Comparison of ENCODE assay signal across 11 mouse cellular contexts in the genomic region with DNA sequence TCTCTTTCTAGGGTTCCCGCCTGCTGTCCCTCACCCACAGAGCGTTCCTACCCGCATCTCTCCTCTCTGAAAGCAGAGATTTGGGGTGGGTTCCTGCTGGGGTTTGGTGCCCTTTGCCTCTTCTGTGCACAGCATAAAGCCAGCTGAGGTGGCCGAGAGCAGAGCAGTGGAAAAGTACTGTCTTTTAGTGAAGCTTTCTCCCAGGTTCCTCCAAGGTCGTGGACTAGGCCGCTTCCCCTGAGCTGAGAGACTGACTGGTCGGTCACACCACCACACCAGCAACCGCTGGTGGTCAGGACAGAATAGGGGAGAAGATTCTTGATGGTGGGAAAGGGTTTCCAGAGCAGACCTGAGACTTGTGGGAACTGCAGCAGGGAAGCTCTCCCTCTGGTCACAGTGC. TPM values are rescaled to one million over a fixed set of nuclear protein-coding genes. Genes with fewer than 3 reads are reported as not detected.
A peak's percentile ranks its signal among the peaks of the same experiment; 100 is the strongest.
DNase-seq lines count a peak whose midpoint lies in the region; ATAC-seq and TF ChIP-seq lines count a peak whose summit lies in the region.
"Had no signal": no experiment of that assay in that cellular context is flagged by ENCODE, and none has a peak within 500 bp of the region (broad histone marks: within the 10 kb centered on the region; RNA-seq: fewer than 3 reads in every experiment).

No protein-coding gene starts in this region.

- peaks cover 21% of the 10 kb centered on the region for H3K4me1 ChIP-seq in heart, embryonic 13.5 days
- no peaks in the 10 kb centered on the region for H3K4me1 ChIP-seq in ES-E14 (ENCODE audit: control insufficient read depth in 2 of 2, insufficient read depth in 2 of 2, low read length in 2 of 2, poor library complexity in 1 of 2)
- no peaks in the 10 kb centered on the region for H3K4me1 ChIP-seq in forebrain, embryonic 14.5 days (ENCODE audit: control insufficient read depth, insufficient read depth, low read length)
- H3K4me1 ChIP-seq in limb, embryonic 15.5 days, result peaks cover 20% of the 10 kb centered on the region

- peak overlapping the region; percentile 52 for H3K4me3 ChIP-seq in heart, embryonic 13.5 days
- peak overlapping the region; percentile 35 to 68; a peak in 3 of 4 replicates for H3K4me3 ChIP-seq in ES-E14 (ENCODE audit: insufficient read depth in 1 of 2, low read depth in 1 of 2, low read length in 2 of 2, poor library complexity in 1 of 2, severe bottlenecking in 1 of 2)
- H3K4me3 ChIP-seq in forebrain, embryonic 14.5 days (ENCODE audit: low read depth, low read length), result peak overlapping the region; percentile 34
- H3K4me3 ChIP-seq in limb, embryonic 15.5 days, result peak overlapping the region; percentile 39

- 7% methylated on average over 8 of the region's 8 CpGs for WGBS in heart, embryonic 13.5 days
- WGBS in forebrain, embryonic 14.5 days, result 4% methylated on average over 8 of the region's 8 CpGs
- 4% methylated on average over 8 of the region's 8 CpGs for WGBS in limb, embryonic 15.5 days

- ATAC-seq in heart, embryonic 13.5 days (ENCODE audit: extremely low read depth, insufficient number of reproducible peaks, low FRiP score, low TSS enrichment), result no peak
- no peak for ATAC-seq in forebrain, embryonic 14.5 days
- no peak for ATAC-seq in limb, embryonic 15.5 days (ENCODE audit: insufficient number of reproducible peaks, low FRiP score, low TSS enrichment, low read depth)
- ATAC-seq in megakaryocyte progenitor cell, adult 5-6 weeks (replicated peaks; ENCODE audit: poor library complexity), result no peak

- in situ Hi-C loops in ES-E14 (cut with MboI; ENCODE audit: low sequenced_read_pairs in 2 of 2, unreplicated experiment in 2 of 2), result no loop called here

- H3K27ac ChIP-seq in heart, embryonic 13.5 days (replicated peaks), result no peak overlapping the region
- H3K27ac ChIP-seq in ES-E14 (ENCODE audit: insufficient read depth, low read depth, low read length, poor library complexity, severe bottlenecking), result no peak overlapping the region
- no peak overlapping the region for H3K27ac ChIP-seq in forebrain, embryonic 14.5 days (ENCODE audit: low read depth, low read length)
- no peak overlapping the region for H3K27ac ChIP-seq in limb, embryonic 15.5 days

- H3K9ac ChIP-seq in heart, embryonic 13.5 days, result 0 out of 2 replicates have a peak overlapping the region, but pooled peaks have one; percentile 28
- H3K9ac ChIP-seq in ES-E14 (ENCODE audit: insufficient read depth, low read depth, low read length, poor library complexity, severe bottlenecking), result no peak overlapping the region
- no peak overlapping the region; the same call in 1 of the 2 replicates for H3K9ac ChIP-seq in forebrain, embryonic 14.5 days (ENCODE audit: low read length)
- H3K9ac ChIP-seq in limb, embryonic 15.5 days, result no peak overlapping the region

- H3K27me3 ChIP-seq in heart, embryonic 13.5 days (replicated peaks), result peaks cover 100% of the 10 kb centered on the region
- H3K27me3 ChIP-seq in forebrain, embryonic 14.5 days (replicated peaks; ENCODE audit: control insufficient read depth, insufficient read depth, low read length), result peaks cover 53% of the 10 kb centered on the region
- peaks cover 85% of the 10 kb centered on the region for H3K27me3 ChIP-seq in limb, embryonic 15.5 days

- H3K9me3 ChIP-seq in heart, embryonic 13.5 days, result no peaks in the 10 kb centered on the region
- H3K9me3 ChIP-seq in ES-E14 (ENCODE audit: control insufficient read depth, insufficient read depth, low read depth, low read length), result no peaks in the 10 kb centered on the region
- no peaks in the 10 kb centered on the region for H3K9me3 ChIP-seq in forebrain, embryonic 14.5 days (replicated peaks; ENCODE audit: control insufficient read depth, low read length)
- no peaks in the 10 kb centered on the region for H3K9me3 ChIP-seq in limb, embryonic 15.5 days

- DNase-seq in heart, adult 18-20 months, result no peak
- no peak for DNase-seq in ES-E14 (ENCODE audit: low read depth, low spot score)
- no peak for DNase-seq in forebrain, embryonic 14.5 days (ENCODE audit: low spot score)
- DNase-seq in adipocyte (ENCODE audit: low spot score), result no peak
- DNase-seq in urinary bladder, postnatal 25 days (ENCODE audit: low spot score), result no peak
- DNase-seq: gastrocnemius, postnatal 25 days had no signal

- H3K36me3 ChIP-seq in heart, embryonic 13.5 days, result no peaks in the 10 kb centered on the region
- H3K36me3 ChIP-seq in ES-E14 (ENCODE audit: control insufficient read depth, insufficient read depth, low read length, poor library complexity, severe bottlenecking), result no peaks in the 10 kb centered on the region
- no peaks in the 10 kb centered on the region for H3K36me3 ChIP-seq in forebrain, embryonic 14.5 days (ENCODE audit: control insufficient read depth, insufficient read depth, low read length)
- H3K36me3 ChIP-seq in limb, embryonic 15.5 days, result no peaks in the 10 kb centered on the region

- H3K4me2 ChIP-seq in heart, embryonic 13.5 days, result peak overlapping the region; percentile 76
- peak overlapping the region; percentile 61 for H3K4me2 ChIP-seq in forebrain, embryonic 14.5 days (ENCODE audit: low read length)
- peak overlapping the region; percentile 79 for H3K4me2 ChIP-seq in limb, embryonic 15.5 days

TF ChIP-seq in ES-E14, 5 proteins besides CTCF, POLR2A, EP300 and RAD21:
- TF ChIP-seq HCFC1 (IDR thresholded peaks at IDR 0.05; ENCODE audit: borderline replicate concordance, insufficient read depth, low read length) (no peak), ZC3H11A (IDR thresholded peaks at IDR 0.05; ENCODE audit: borderline replicate concordance, low read depth, low read length) (no peak), ZNF384 (IDR thresholded peaks at IDR 0.05; ENCODE audit: low read depth, low read length) (no peak), CHD2 (IDR thresholded peaks at IDR 0.05; ENCODE audit: low read depth, low read length) (no peak), MAFK (IDR thresholded peaks at IDR 0.05; ENCODE audit: insufficient read depth, low read depth, low read length) (no peak)

RNA-seq across cellular contexts. Expression of a gene that starts 0.4 kb away (rescaled TPM):
- not detected in 2 replicates for polyA plus RNA-seq in heart, embryonic 13.5 days (2015; fragmentation: Nextera tagmentation; extraction: Ambion mirVana)
- not detected for total RNA-seq in heart, adult 18-20 months (2021)
- 0.69 and 0.89 TPM in 2 replicates for total RNA-seq in ES-E14 (2012; rRNA removed)
- polyA plus RNA-seq in forebrain, embryonic 14.5 days (2014; fragmentation: Nextera tagmentation; extraction: Ambion mirVana), result 1.8 and 4.8 TPM in 2 replicates
- polyA plus RNA-seq in limb, embryonic 15.5 days (2015; fragmentation: Nextera tagmentation; extraction: Ambion mirVana), result 0.09 and 0.12 TPM in 2 replicates
- total RNA-seq in megakaryocyte progenitor cell, adult 5-6 weeks (2015), result not detected in 2 replicates
- total RNA-seq in megakaryocyte progenitor cell, adult 5-6 weeks (2017), result not detected in 2 replicates
- total RNA-seq: CH12.LX; gastrocnemius, postnatal 25 days had no signal
- polyA plus RNA-seq: urinary bladder, adult 2 months had no signal

RNA-seq across cellular contexts. Expression of a gene that starts 28.9 kb away (rescaled TPM):
- 13.5 and 14.3 TPM in 2 replicates for polyA plus RNA-seq in heart, embryonic 13.5 days (2015; fragmentation: Nextera tagmentation; extraction: Ambion mirVana)
- total RNA-seq in heart, adult 18-20 months (2021), result 1 to 10 TPM; 1.6 to 2.3 TPM
- total RNA-seq in ES-E14 (2012; rRNA removed), result 1.9 and 3.1 TPM in 2 replicates
- 2.2 and 2.3 TPM in 2 replicates for polyA plus RNA-seq in forebrain, embryonic 14.5 days (2014; fragmentation: Nextera tagmentation; extraction: Ambion mirVana)
- 7.0 TPM in 2 replicates for polyA plus RNA-seq in limb, embryonic 15.5 days (2015; fragmentation: Nextera tagmentation; extraction: Ambion mirVana)
- 0.39 TPM in 1 of 2 replicates, not detected in the other for total RNA-seq in megakaryocyte progenitor cell, adult 5-6 weeks (2015)
- total RNA-seq in megakaryocyte progenitor cell, adult 5-6 weeks (2017), result not detected in 2 replicates
- total RNA-seq: CH12.LX had no signal

RNA-seq across cellular contexts. Expression of a gene that starts 37.8 kb away (rescaled TPM):
- 21.3 and 22.8 TPM in 2 replicates for polyA plus RNA-seq in heart, embryonic 13.5 days (2015; fragmentation: Nextera tagmentation; extraction: Ambion mirVana)
- total RNA-seq in heart, adult 18-20 months (2021), result 10 to 100 TPM; 76.1 to 88.4 TPM
- total RNA-seq in ES-E14 (2012; rRNA removed), result 58.4 and 62.3 TPM in 2 replicates
- polyA plus RNA-seq in forebrain, embryonic 14.5 days (2014; fragmentation: Nextera tagmentation; extraction: Ambion mirVana), result 16.2 and 21.9 TPM in 2 replicates
- 16.8 and 17.7 TPM in 2 replicates for polyA plus RNA-seq in limb, embryonic 15.5 days (2015; fragmentation: Nextera tagmentation; extraction: Ambion mirVana)
- 4.5 and 6.1 TPM in 2 replicates for total RNA-seq in megakaryocyte progenitor cell, adult 5-6 weeks (2015)
- 4.7 and 6.4 TPM in 2 replicates for total RNA-seq in megakaryocyte progenitor cell, adult 5-6 weeks (2017)

RNA-seq across cellular contexts. Expression of a gene that starts 57.4 kb away (rescaled TPM):
- 1.0 and 1.1 TPM in 2 replicates for polyA plus RNA-seq in heart, embryonic 13.5 days (2015; fragmentation: Nextera tagmentation; extraction: Ambion mirVana)
- total RNA-seq in heart, adult 18-20 months (2021), result 10 to 100 TPM; 12.3 to 12.6 TPM
- 1.2 and 1.4 TPM in 2 replicates for total RNA-seq in ES-E14 (2012; rRNA removed)
- 7.5 and 7.8 TPM in 2 replicates for polyA plus RNA-seq in forebrain, embryonic 14.5 days (2014; fragmentation: Nextera tagmentation; extraction: Ambion mirVana)
- polyA plus RNA-seq in limb, embryonic 15.5 days (2015; fragmentation: Nextera tagmentation; extraction: Ambion mirVana), result 1.7 and 2.2 TPM in 2 replicates
- total RNA-seq in megakaryocyte progenitor cell, adult 5-6 weeks (2015), result 0.02 TPM in 1 of 2 replicates, not detected in the other
- total RNA-seq in megakaryocyte progenitor cell, adult 5-6 weeks (2017), result 0.03 TPM in 1 of 2 replicates, not detected in the other
